Mouse (Mus musculus) right cerebral cortex, postnatal 36 days (tissue): Measurements from ENCODE around the gene March6.

ENCODE experiments used
- DNase-seq, 2 experiments: peaks; one replicate each; pipeline ENCODE4 v3.0.0; 2022; ENCODE audit warnings: low spot score in 2 of 2, mixed read lengths in 1 of 2

The March6 gene

DNA sequence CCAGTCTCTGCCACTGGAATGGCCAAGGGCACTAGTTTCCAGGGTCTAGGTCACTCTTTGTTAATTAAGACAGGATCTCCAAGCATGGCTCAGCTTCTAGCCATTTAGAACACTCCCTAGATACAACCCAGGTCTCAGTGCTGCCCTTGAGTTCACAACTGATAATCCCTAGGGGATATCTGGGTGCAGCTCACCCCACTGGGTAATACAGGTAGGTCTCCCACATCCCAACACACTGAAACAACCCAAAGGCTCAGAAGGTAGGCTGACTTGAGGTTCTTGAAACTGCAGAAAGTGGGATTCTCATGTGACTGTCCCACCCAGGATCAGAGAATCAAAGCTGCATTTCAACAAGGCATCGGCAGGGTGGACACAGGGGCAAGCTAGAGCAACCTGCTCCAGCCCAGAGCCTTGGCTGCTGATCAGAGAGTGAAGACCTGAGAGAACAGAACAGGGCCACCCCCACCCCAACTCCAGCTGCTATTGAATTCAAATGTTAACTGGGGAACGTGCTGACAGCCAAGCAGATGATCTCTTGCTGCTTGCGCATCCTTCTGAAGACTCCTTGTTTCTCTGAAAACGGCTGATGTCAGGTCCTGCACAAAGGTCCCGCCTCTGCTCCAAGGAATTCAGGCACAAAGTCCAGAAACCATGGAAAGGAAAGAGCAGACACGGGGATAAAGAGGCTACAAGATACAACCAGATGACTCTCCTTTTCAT lies 116.5 kb downstream of the March6 start:
- DNase-seq, result no peak

DNA sequence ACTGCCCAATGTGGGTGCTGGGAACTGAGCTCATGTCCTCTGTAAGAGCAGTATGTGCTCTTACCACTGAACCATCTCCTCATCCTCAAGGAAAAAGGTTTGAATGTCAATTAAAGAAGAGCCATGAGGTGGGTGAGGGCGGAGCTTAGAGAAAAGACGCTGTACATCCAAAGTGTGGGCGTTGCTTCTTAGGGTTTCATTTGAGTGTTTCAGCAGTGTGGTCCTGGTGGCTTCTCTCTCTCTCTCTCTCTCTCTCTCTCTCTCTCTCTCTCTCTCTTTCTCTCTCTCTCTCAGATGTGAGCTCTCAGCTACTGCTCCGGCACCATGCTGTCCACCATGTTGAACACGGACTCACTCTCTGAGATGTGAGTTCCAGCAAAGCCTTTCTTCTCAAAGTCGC lies 117.2 kb downstream of the March6 start:
- no peak for DNase-seq

DNA sequence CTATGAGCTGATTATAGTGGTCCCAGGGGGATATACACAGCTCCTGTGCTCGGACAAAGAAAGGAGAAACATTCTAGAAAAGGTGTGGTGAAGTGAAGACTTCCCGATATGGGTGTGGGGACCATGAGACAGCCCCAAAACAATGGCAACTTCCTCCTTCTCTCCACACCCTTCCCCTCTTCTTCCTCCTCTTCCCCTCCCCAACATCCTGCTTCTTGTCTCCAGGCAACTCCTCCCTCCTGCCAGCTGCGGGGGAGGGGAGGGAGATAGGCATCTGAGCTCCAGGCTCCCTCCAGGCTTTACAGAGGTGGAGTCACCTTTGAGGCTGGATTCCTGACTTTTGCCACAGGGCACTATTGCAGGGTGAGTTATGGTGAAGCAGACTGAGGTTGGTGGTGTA lies 117.9 kb downstream of the March6 start:
- DNase-seq, result no peak

DNA sequence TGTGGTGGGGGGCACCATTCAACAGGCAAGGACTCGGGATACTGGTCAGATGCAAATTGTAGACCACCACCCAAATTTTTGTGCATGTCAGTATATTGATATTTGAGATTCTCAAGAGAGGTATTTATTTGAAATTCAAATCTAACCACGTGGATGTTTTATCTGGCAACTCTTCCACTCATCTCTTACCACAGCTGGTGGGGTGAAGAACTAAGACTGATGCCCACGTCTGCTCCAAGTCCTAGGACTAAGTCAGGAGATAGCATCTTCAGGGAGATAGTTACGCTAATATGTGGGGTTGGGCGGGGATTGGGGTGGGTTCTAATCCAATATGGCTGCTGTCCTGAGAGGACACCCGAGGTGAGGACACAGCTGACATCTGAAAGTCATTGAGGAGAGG lies 118.4 kb downstream of the March6 start:
- no peak for DNase-seq

DNA sequence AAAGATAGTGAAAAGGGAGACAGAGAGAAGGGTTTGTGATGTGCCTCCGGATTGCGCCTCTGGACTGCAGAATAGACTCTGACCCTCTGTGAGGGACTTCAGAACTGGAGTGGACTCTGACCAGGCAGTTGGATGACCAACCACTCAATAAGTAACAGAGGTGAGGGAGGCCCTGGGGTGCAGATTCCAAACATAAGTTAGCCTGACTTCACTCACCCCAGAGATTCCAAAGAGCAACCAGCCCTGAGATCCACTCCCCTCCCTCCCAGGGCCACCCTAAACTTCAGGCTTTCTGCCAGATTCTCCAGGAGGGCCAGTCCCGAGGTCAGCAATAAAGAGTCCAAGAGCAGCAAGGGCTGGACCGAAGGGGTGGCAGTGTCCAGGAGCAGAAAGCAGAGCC lies 123.4 kb downstream of the March6 start:
- DNase-seq, result no peak

DNA sequence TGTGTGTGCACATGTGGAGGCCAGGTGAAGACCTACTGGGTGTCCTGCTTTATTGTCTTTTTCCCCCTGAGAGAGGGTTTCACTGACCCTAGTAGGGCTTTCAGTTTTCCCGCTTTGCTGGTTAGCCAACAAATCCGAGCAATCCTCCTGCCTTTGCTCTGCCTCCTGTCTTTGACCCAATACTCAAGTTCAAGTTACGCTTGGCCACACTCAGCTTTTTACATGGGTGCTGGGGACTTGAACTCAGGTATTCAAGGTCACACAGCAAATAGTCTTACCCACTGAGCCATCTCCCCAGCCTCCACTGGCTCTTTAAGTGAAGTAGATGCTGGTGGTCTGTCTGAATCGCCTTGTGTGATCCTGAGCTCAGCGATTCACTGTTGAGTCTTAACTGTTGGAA lies 124.0 kb downstream of the March6 start:
- no peak for DNase-seq
